Mouse (Mus musculus) cerebellum, adult 2 months (tissue): ENCODE results near the gene Ngfr.

Source experiments
- CTCF ChIP-seq: fragments of 200-500 bp; IDR thresholded peaks from 2 replicates; pipeline ENCODE4 v1.5.1; 2011; ENCODE audit warnings: low read depth, mild to moderate bottlenecking, control low read depth, low read length, moderate library complexity, borderline replicate concordance; ENCODE audit not compliant: insufficient read depth
- POLR2A ChIP-seq: fragments of 200-500 bp; IDR thresholded peaks from 2 replicates; pipeline ENCODE4 v1.6.1; 2011; ENCODE audit warnings: low read length, control low read depth, borderline replicate concordance; ENCODE audit not compliant: insufficient read depth

DNA sequence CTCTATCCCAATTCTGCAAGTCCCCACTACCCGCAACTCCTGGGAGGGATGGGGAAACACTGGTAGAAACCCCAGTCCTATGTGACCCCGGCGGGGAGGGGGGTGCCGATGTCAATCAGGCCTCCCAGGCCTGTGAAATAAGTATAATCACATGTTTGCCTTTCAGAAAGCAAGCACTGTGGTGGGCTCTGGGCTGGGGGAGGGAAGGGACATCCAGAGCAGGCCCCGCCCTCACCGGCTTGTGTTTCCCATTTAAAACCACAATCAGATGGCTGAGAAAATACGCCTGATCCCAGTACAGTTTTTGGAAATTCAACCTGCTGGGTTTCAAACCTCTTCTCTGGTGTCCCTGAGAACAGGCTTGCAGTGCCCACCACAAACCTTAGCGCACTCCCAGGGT is 27.2 kb upstream of the Ngfr start:
- TF ChIP-seq CTCF (no peak), POLR2A (no peak)
